15 mouse cellular contexts compared by ENCODE assay signal in genomic region chr4:115955494-115955775, GRCm38 (mm10). TPM values are rescaled to one million over a fixed set of nuclear protein-coding genes. Genes with fewer than 3 reads are reported as not detected.
A peak's percentile ranks its signal among the peaks of the same experiment; 100 is the strongest.
DNase-seq lines count a peak whose midpoint lies in the region; ATAC-seq lines count a peak whose summit lies in the region.
"Had no signal": no experiment of that assay in that cellular context is flagged by ENCODE, and none has a peak within 500 bp of the region (broad histone marks: within the 10 kb centered on the region; RNA-seq: fewer than 3 reads in every experiment).

No protein-coding gene starts in this region.

- DNase-seq in heart, postnatal 10 days: no peak
- no peak for DNase-seq in forebrain, embryonic 14.5 days (ENCODE audit: low spot score)
- no peak for DNase-seq in limb, embryonic 10.5 days (ENCODE audit: low spot score)
- DNase-seq in thymus, postnatal 36 days: no peak
- no peak for DNase-seq in left cerebral cortex, postnatal 36 days (ENCODE audit: low spot score in 2 of 2)
- DNase-seq: cerebellum, postnatal 10 days; kidney, adult 18-20 months; lung, postnatal 10 days had no signal

- H3K27ac ChIP-seq in heart, embryonic 11.5 days (ENCODE audit: low read depth, low read length): no peak overlapping the region
- no peak overlapping the region for H3K27ac ChIP-seq in forebrain, embryonic 14.5 days (ENCODE audit: low read depth, low read length)
- H3K27ac ChIP-seq in limb, embryonic 10.5 days: no peak overlapping the region
- no peak overlapping the region for H3K27ac ChIP-seq in neural tube, embryonic 13.5 days (replicated peaks)

- peaks cover 84% of the 10 kb centered on the region for H3K27me3 ChIP-seq in heart, embryonic 11.5 days (ENCODE audit: control insufficient read depth, insufficient read depth, low read length)
- peaks cover 84% of the 10 kb centered on the region for H3K27me3 ChIP-seq in forebrain, embryonic 14.5 days (replicated peaks; ENCODE audit: control insufficient read depth, insufficient read depth, low read length)
- H3K27me3 ChIP-seq in limb, embryonic 10.5 days (ENCODE audit: low read depth, poor library complexity, severe bottlenecking): peaks cover 100% of the 10 kb centered on the region
- H3K27me3 ChIP-seq in neural tube, embryonic 13.5 days: peaks cover 98% of the 10 kb centered on the region

- no peak overlapping the region for H3K4me3 ChIP-seq in heart, embryonic 11.5 days (ENCODE audit: low read depth, low read length)
- no peak overlapping the region for H3K4me3 ChIP-seq in forebrain, embryonic 14.5 days (ENCODE audit: low read depth, low read length)
- H3K4me3 ChIP-seq in limb, embryonic 10.5 days: peak overlapping the region; percentile 3; the same call in 1 of the 2 replicates
- 0 out of 2 replicates have a peak overlapping the region, but pooled peaks have one; percentile 16 for H3K4me3 ChIP-seq in neural tube, embryonic 13.5 days

- H3K9ac ChIP-seq in heart, embryonic 11.5 days (ENCODE audit: low read depth, low read length): no peak overlapping the region
- H3K9ac ChIP-seq in forebrain, embryonic 14.5 days (ENCODE audit: low read length): peak overlapping the region; percentile 5; the same call in 1 of the 2 replicates
- peak overlapping the region; percentile 43; the same call in 1 of the 2 replicates for H3K9ac ChIP-seq in neural tube, embryonic 13.5 days

- 12% methylated on average over 3 of the region's 3 CpGs for WGBS in heart, embryonic 11.5 days (ENCODE audit: insufficient replicate concordance)
- WGBS in forebrain, embryonic 14.5 days: 8% methylated on average over 3 of the region's 3 CpGs
- 9% methylated on average over 3 of the region's 3 CpGs for WGBS in limb, embryonic 10.5 days
- 2% methylated on average over 3 of the region's 3 CpGs for WGBS in neural tube, embryonic 13.5 days

- intact Hi-C loops in heart, postnatal 10 days (cut with DNase I): no loop called here
- intact Hi-C loops in left cerebral cortex, postnatal 36 days (cut with DNase I): loop anchor here (10.0 kb wide), 1 partner anchor 221 kb away; the partner anchor contains the start of gene Efcab14

- no peak for ATAC-seq in heart, embryonic 11.5 days (replicated peaks; ENCODE audit: insufficient number of reproducible peaks, low FRiP score, low TSS enrichment)
- ATAC-seq in forebrain, embryonic 14.5 days: no peak
- ATAC-seq in neural tube, embryonic 13.5 days (ENCODE audit: low read depth): no peak
- no peak for ATAC-seq in megakaryocyte, adult 5-6 weeks (ENCODE audit: poor library complexity, severe bottlenecking)

- no peaks in the 10 kb centered on the region for H3K36me3 ChIP-seq in heart, embryonic 11.5 days (ENCODE audit: control insufficient read depth, insufficient read depth, low read length)
- no peaks in the 10 kb centered on the region for H3K36me3 ChIP-seq in forebrain, embryonic 14.5 days (ENCODE audit: control insufficient read depth, insufficient read depth, low read length)
- H3K36me3 ChIP-seq in limb, embryonic 10.5 days: no peaks in the 10 kb centered on the region
- no peaks in the 10 kb centered on the region for H3K36me3 ChIP-seq in neural tube, embryonic 13.5 days

- H3K4me1 ChIP-seq in heart, embryonic 11.5 days (ENCODE audit: control insufficient read depth, insufficient read depth, low read length): no peaks in the 10 kb centered on the region
- H3K4me1 ChIP-seq in forebrain, embryonic 14.5 days (ENCODE audit: control insufficient read depth, insufficient read depth, low read length): no peaks in the 10 kb centered on the region
- peaks cover 7% of the 10 kb centered on the region for H3K4me1 ChIP-seq in limb, embryonic 10.5 days
- H3K4me1 ChIP-seq in neural tube, embryonic 13.5 days (replicated peaks): peaks cover 12% of the 10 kb centered on the region

- no peaks in the 10 kb centered on the region for H3K9me3 ChIP-seq in heart, embryonic 11.5 days (replicated peaks; ENCODE audit: control insufficient read depth, low read length)
- no peaks in the 10 kb centered on the region for H3K9me3 ChIP-seq in forebrain, embryonic 14.5 days (replicated peaks; ENCODE audit: control insufficient read depth, low read length)
- no peaks in the 10 kb centered on the region for H3K9me3 ChIP-seq in limb, embryonic 10.5 days (replicated peaks)
- H3K9me3 ChIP-seq in neural tube, embryonic 13.5 days: no peaks in the 10 kb centered on the region

- H3K4me2 ChIP-seq in heart, embryonic 11.5 days: peak overlapping the region; percentile 40
- peak overlapping the region; percentile 30; the same call in 1 of the 2 replicates for H3K4me2 ChIP-seq in forebrain, embryonic 14.5 days (ENCODE audit: low read length)
- H3K4me2 ChIP-seq in neural tube, embryonic 13.5 days: peak overlapping the region; percentile 48

RNA-seq across cellular contexts. Expression of gene Dmbx1, which starts 15.7 kb away (rescaled TPM):
- polyA plus RNA-seq in heart, embryonic 11.5 days (2014; fragmentation: Nextera tagmentation; extraction: Ambion mirVana): not detected in 2 replicates
- not detected for total RNA-seq in heart, postnatal 10 days (2021)
- polyA plus RNA-seq in forebrain, embryonic 14.5 days (2014; fragmentation: Nextera tagmentation; extraction: Ambion mirVana): 0.05 TPM in 2 replicates
- polyA plus RNA-seq in limb, embryonic 10.5 days (2016; fragmentation: Nextera tagmentation; extraction: Ambion mirVana): 0.05 and 0.11 TPM in 2 replicates
- 1.6 and 2.0 TPM in 2 replicates for polyA plus RNA-seq in neural tube, embryonic 13.5 days (2015; fragmentation: Nextera tagmentation; extraction: Ambion mirVana)
- total RNA-seq in megakaryocyte, adult 5-6 weeks (2015): not detected in 2 replicates
- total RNA-seq in megakaryocyte, adult 5-6 weeks (2017): not detected in 2 replicates
- not detected for total RNA-seq in left cerebral cortex, postnatal 36 days (2021)
- total RNA-seq: liver, adult 2 months had no signal
- polyA plus RNA-seq: gonadal fat pad, adult 2 months; heart, embryonic 16.5 days; liver, adult 2 months; small intestine, adult 2 months had no signal

Comparison
In these comparisons a context has a peak if more than half of its experiments do, and no peak if none do; other contexts are left out.
1. H3K4me3 ChIP-seq: peak in limb, embryonic 10.5 days (single experiment) and neural tube, embryonic 13.5 days (single experiment); none in heart, embryonic 11.5 days (single experiment) and forebrain, embryonic 14.5 days (single experiment).
2. Peak in every context shown above with its lines, with median percentiles within 50 percentile points of each other: H3K4me2 ChIP-seq.